Mouse (Mus musculus) central nervous system, embryonic 18 days (tissue): ENCODE results near the gene Hist1h4k. TPM values are rescaled to one million over a fixed set of nuclear protein-coding genes. Genes with fewer than 3 reads are reported as not detected.

Experiments used
- polyA plus RNA-seq: library from polyadenylated mRNA; depleted of rRNA; stranded (reverse); fragments of >200 nt; gene quantifications from 2 replicates; pipeline ENCODE4 v1.2.3, GENCODE M21; 2012; rRNA removed

The Hist1h4k gene
- 5.4 and 10.0 TPM in 2 replicates for polyA plus RNA-seq

GRCm38 (mm10) chr13:21750159-21751017 is at the start of gene Hist1h4k:
Hist1h4k (minus strand) TSS chr13:21750505.

GRCm38 (mm10) chr13:21786899-21787629 is 36.8 kb upstream of the Hist1h4k start, which contains the start of the genes Hist1h2an and Hist1h2bp:
Hist1h2an (minus strand) TSS chr13:21787218.
Hist1h2bp (plus strand) TSS chr13:21787461.

GRCm38 (mm10) chr13:21783255-21783617 is 32.9 kb upstream of the Hist1h4k start, which contains the start of gene Hist1h3i:
Hist1h3i (minus strand) TSS chr13:21783370.

GRCm38 (mm10) chr13:21779767-21780731 is 29.7 kb upstream of the Hist1h4k start, which contains the start of gene Hist1h1b:
Hist1h1b (minus strand) TSS chr13:21780625.

GRCm38 (mm10) chr13:21753524-21754285 is 3.4 kb upstream of the Hist1h4k start, which contains the start of the genes Hist1h2ak and Hist1h2bn:
Hist1h2ak (minus strand) TSS chr13:21753827.
Hist1h2bn (plus strand) TSS chr13:21754123.

GRCm38 (mm10) chr13:21734906-21735767 is 15.2 kb downstream of the Hist1h4k start, which contains the start of gene Hist1h4j:
Hist1h4j (plus strand) TSS chr13:21735064.

GRCm38 (mm10) chr13:21721757-21722372 is 28.4 kb downstream of the Hist1h4k start, which contains the start of gene Hist1h2bm:
Hist1h2bm (plus strand) TSS chr13:21722044.

GRCm38 (mm10) chr13:21717397-21718357 is 32.6 kb downstream of the Hist1h4k start, which contains the start of gene Hist1h3h:
Hist1h3h (plus strand) TSS chr13:21717659.

GRCm38 (mm10) chr13:21715864-21716539 is 34.3 kb downstream of the Hist1h4k start, which contains the start of the genes Hist1h2bl and Hist1h2ai:
Hist1h2bl (minus strand) TSS chr13:21716143.
Hist1h2ai (plus strand) TSS chr13:21716422.

Other genes with a start within 250 kb of the Hist1h4k start
- gene Gm11273, start 249.1 kb downstream of the Hist1h4k start, polyA plus RNA-seq, result 3.5 and 11.8 TPM in 2 replicates
- gene Zkscan8, start 219.4 kb downstream of the Hist1h4k start, polyA plus RNA-seq, result 7.2 and 7.3 TPM in 2 replicates
- not detected in 2 replicates for gene Olfr1366, start 207.7 kb downstream of the Hist1h4k start, polyA plus RNA-seq
- gene Olfr1535, start 190.6 kb downstream of the Hist1h4k start, polyA plus RNA-seq, result not detected in 2 replicates
- not detected in 2 replicates for gene Olfr1364, start 168.7 kb downstream of the Hist1h4k start, polyA plus RNA-seq
- not detected in 2 replicates for gene Olfr1362, start 136.5 kb downstream of the Hist1h4k start, polyA plus RNA-seq
- gene Olfr11, start 108.0 kb downstream of the Hist1h4k start, polyA plus RNA-seq, result not detected in 2 replicates
- not detected in 2 replicates for gene Olfr1361, start 87.1 kb downstream of the Hist1h4k start, polyA plus RNA-seq
- gene Olfr1360, start 73.1 kb downstream of the Hist1h4k start, polyA plus RNA-seq, result not detected in 2 replicates
- not detected in 2 replicates for gene Olfr1359, start 52.4 kb downstream of the Hist1h4k start, polyA plus RNA-seq
- 1.0 and 1.4 TPM in 2 replicates for gene Hist1h2bl, start 34.4 kb downstream of the Hist1h4k start, polyA plus RNA-seq
- gene Hist1h2ai, start 34.1 kb downstream of the Hist1h4k start, polyA plus RNA-seq, result 3.4 and 7.2 TPM in 2 replicates
- 7.7 and 8.9 TPM in 2 replicates for gene Hist1h3h, start 32.8 kb downstream of the Hist1h4k start, polyA plus RNA-seq
- 2.3 and 3.4 TPM in 2 replicates for gene Hist1h2bm, start 28.5 kb downstream of the Hist1h4k start, polyA plus RNA-seq
- 4.5 TPM in 2 replicates for gene Hist1h4j, start 15.4 kb downstream of the Hist1h4k start, polyA plus RNA-seq
- 4.8 and 5.9 TPM in 2 replicates for gene Hist1h2ak, start 3.3 kb upstream of the Hist1h4k start, polyA plus RNA-seq
- gene Hist1h2bn, start 3.6 kb upstream of the Hist1h4k start, polyA plus RNA-seq, result 1.6 and 3.0 TPM in 2 replicates
- gene Hist1h1b, start 30.1 kb upstream of the Hist1h4k start, polyA plus RNA-seq, result 0.70 and 1.2 TPM in 2 replicates
- 6.0 and 8.7 TPM in 2 replicates for gene Hist1h3i, start 32.9 kb upstream of the Hist1h4k start, polyA plus RNA-seq
- gene Hist1h2an, start 36.7 kb upstream of the Hist1h4k start, polyA plus RNA-seq, result 1.2 and 1.3 TPM in 2 replicates
- gene Hist1h2bp, start 37.0 kb upstream of the Hist1h4k start, polyA plus RNA-seq, result 0.28 and 0.64 TPM in 2 replicates
- gene Hist1h2bq, start 59.7 kb upstream of the Hist1h4k start, polyA plus RNA-seq, result 1.2 and 3.8 TPM in 2 replicates
- not detected in 2 replicates for gene Hist1h2ao, start 60.0 kb upstream of the Hist1h4k start, polyA plus RNA-seq
- not detected in 2 replicates for gene Hist1h4m, start 61.2 kb upstream of the Hist1h4k start, polyA plus RNA-seq
- 7.9 and 9.3 TPM in 2 replicates for gene Hist1h4n, start 81.7 kb upstream of the Hist1h4k start, polyA plus RNA-seq
- gene Hist1h2ap, start 83.0 kb upstream of the Hist1h4k start, polyA plus RNA-seq, result 8.6 and 10.7 TPM in 2 replicates
- 1.7 and 2.6 TPM in 2 replicates for gene Hist1h2br, start 83.2 kb upstream of the Hist1h4k start, polyA plus RNA-seq
- gene Zfp184, start 194.6 kb upstream of the Hist1h4k start, polyA plus RNA-seq, result 12.3 and 13.4 TPM in 2 replicates
- gene Pom121l2, start 230.7 kb upstream of the Hist1h4k start, polyA plus RNA-seq, result 0.03 and 0.04 TPM in 2 replicates